Mouse (Mus musculus): ENCODE results near the gene Arhgap15. TPM values are rescaled to one million over a fixed set of nuclear protein-coding genes. Genes with fewer than 3 reads are reported as not detected.

Arhgap15 gene
- polyA plus RNA-seq, 1 experiment = not detected

- Histone ChIP-seq H3K4me1 (ENCODE audit: control insufficient read depth, insufficient read depth, low read length) (peaks cover 6% of the 10 kb centered on the region; the same call in 1 of the 2 replicates), H3K27ac (ENCODE audit: insufficient read depth, low read depth, low read length) (no peak overlapping the region), H3K4me3 (ENCODE audit: insufficient read depth, low read depth, low read length) (no peak overlapping the region)
- 49% methylated on average over 5 of the region's 5 CpGs for WGBS
- TF ChIP-seq CTCF (IDR thresholded peaks at IDR 0.05; ENCODE audit: insufficient read depth, low read depth, low read length) = no peak
- no peak for TF ChIP-seq POLR2A (IDR thresholded peaks at IDR 0.05; ENCODE audit: insufficient read depth, low read depth, low read length)
Measured at GRCm38 (mm10) chr2:44336720-44337354, 588.2 kb downstream of the Arhgap15 start.

- Histone ChIP-seq H3K4me3 (ENCODE audit: insufficient read depth, low read depth, low read length) (no peak overlapping the region), H3K4me1 (ENCODE audit: control insufficient read depth, insufficient read depth, low read length) (0 out of 2 replicates have a peak, but pooled peaks cover 4% of the 10 kb centered on the region), H3K27ac (ENCODE audit: insufficient read depth, low read depth, low read length) (peak overlapping the region; percentile 38; the same call in 1 of the 2 replicates)
- TF ChIP-seq CTCF (IDR thresholded peaks at IDR 0.05; ENCODE audit: insufficient read depth, low read depth, low read length) (no peak), POLR2A (IDR thresholded peaks at IDR 0.05; ENCODE audit: insufficient read depth, low read depth, low read length) (no peak)
- WGBS = 53% methylated on average over 6 of the region's 6 CpGs
Measured at GRCm38 (mm10) chr2:44338467-44338866, 589.8 kb downstream of the Arhgap15 start.

GRCm38 (mm10) chr2:44341091-44341571 is 592.5 kb downstream of the Arhgap15 start:
- Histone ChIP-seq H3K4me3 (ENCODE audit: insufficient read depth, low read depth, low read length) (no peak overlapping the region), H3K27ac (ENCODE audit: insufficient read depth, low read depth, low read length) (no peak overlapping the region), H3K4me1 (ENCODE audit: control insufficient read depth, insufficient read depth, low read length) (0 out of 2 replicates have a peak, but pooled peaks cover 4% of the 10 kb centered on the region)
- no peak for TF ChIP-seq POLR2A (IDR thresholded peaks at IDR 0.05; ENCODE audit: insufficient read depth, low read depth, low read length)
- TF ChIP-seq CTCF (IDR thresholded peaks at IDR 0.05; ENCODE audit: insufficient read depth, low read depth, low read length) = no peak
- WGBS = 39% methylated on average over 10 of the region's 10 CpGs

GRCm38 (mm10) chr2:44344861-44345260 is 596.2 kb downstream of the Arhgap15 start:
- no peak for TF ChIP-seq CTCF (IDR thresholded peaks at IDR 0.05; ENCODE audit: insufficient read depth, low read depth, low read length)
- no peak for TF ChIP-seq POLR2A (IDR thresholded peaks at IDR 0.05; ENCODE audit: insufficient read depth, low read depth, low read length)
- WGBS = 98% methylated on average over 8 of the region's 8 CpGs
- Histone ChIP-seq H3K4me1 (ENCODE audit: control insufficient read depth, insufficient read depth, low read length) (no peaks in the 10 kb centered on the region), H3K27ac (ENCODE audit: insufficient read depth, low read depth, low read length) (no peak overlapping the region), H3K4me3 (ENCODE audit: insufficient read depth, low read depth, low read length) (no peak overlapping the region)

GRCm38 (mm10) chr2:44345325-44345945 is 596.8 kb downstream of the Arhgap15 start:
- Histone ChIP-seq H3K27ac (ENCODE audit: insufficient read depth, low read depth, low read length) (no peak overlapping the region), H3K4me1 (ENCODE audit: control insufficient read depth, insufficient read depth, low read length) (no peaks in the 10 kb centered on the region), H3K4me3 (ENCODE audit: insufficient read depth, low read depth, low read length) (no peak overlapping the region)
- TF ChIP-seq POLR2A (IDR thresholded peaks at IDR 0.05; ENCODE audit: insufficient read depth, low read depth, low read length) = no peak
- no peak for TF ChIP-seq CTCF (IDR thresholded peaks at IDR 0.05; ENCODE audit: insufficient read depth, low read depth, low read length)
- 95% methylated on average over 5 of the region's 5 CpGs for WGBS

- Histone ChIP-seq H3K27ac (ENCODE audit: insufficient read depth, low read depth, low read length) (no peak overlapping the region), H3K4me1 (ENCODE audit: control insufficient read depth, insufficient read depth, low read length) (no peaks in the 10 kb centered on the region), H3K4me3 (ENCODE audit: insufficient read depth, low read depth, low read length) (no peak overlapping the region)
- TF ChIP-seq POLR2A (IDR thresholded peaks at IDR 0.05; ENCODE audit: insufficient read depth, low read depth, low read length) = no peak
- TF ChIP-seq CTCF (IDR thresholded peaks at IDR 0.05; ENCODE audit: insufficient read depth, low read depth, low read length) = no peak
- 92% methylated on average over 4 of the region's 4 CpGs for WGBS
Measured at GRCm38 (mm10) chr2:44346184-44346583, 597.6 kb downstream of the Arhgap15 start.

- H3K4me3 ChIP-seq (ENCODE audit: insufficient read depth, low read depth, low read length) = no peak overlapping the region
- no peaks in the 10 kb centered on the region for H3K4me1 ChIP-seq (ENCODE audit: control insufficient read depth, insufficient read depth, low read length)
- TF ChIP-seq POLR2A (IDR thresholded peaks at IDR 0.05; ENCODE audit: insufficient read depth, low read depth, low read length) (no peak), CTCF (IDR thresholded peaks at IDR 0.05; ENCODE audit: insufficient read depth, low read depth, low read length) (no peak)
- no peak overlapping the region for H3K27ac ChIP-seq (ENCODE audit: insufficient read depth, low read depth, low read length)
- WGBS = 85% methylated on average over 5 of the region's 5 CpGs
Measured at GRCm38 (mm10) chr2:44347781-44348180, 599.2 kb downstream of the Arhgap15 start.

- TF ChIP-seq POLR2A (IDR thresholded peaks at IDR 0.05; ENCODE audit: insufficient read depth, low read depth, low read length) = no peak
- TF ChIP-seq CTCF (IDR thresholded peaks at IDR 0.05; ENCODE audit: insufficient read depth, low read depth, low read length) = no peak
Measured at GRCm38 (mm10) chr2:44349101-44349500, 600.5 kb downstream of the Arhgap15 start.

GRCm38 (mm10) chr2:44352885-44353284 is 604.3 kb downstream of the Arhgap15 start:
- no peaks in the 10 kb centered on the region for H3K4me1 ChIP-seq (ENCODE audit: control insufficient read depth, insufficient read depth, low read length)
- TF ChIP-seq CTCF (IDR thresholded peaks at IDR 0.05; ENCODE audit: insufficient read depth, low read depth, low read length) = no peak
- TF ChIP-seq POLR2A (IDR thresholded peaks at IDR 0.05; ENCODE audit: insufficient read depth, low read depth, low read length) = no peak
- 77% methylated on average over 7 of the region's 7 CpGs for WGBS
- no peak overlapping the region for H3K4me3 ChIP-seq (ENCODE audit: insufficient read depth, low read depth, low read length)
- no peak overlapping the region for H3K27ac ChIP-seq (ENCODE audit: insufficient read depth, low read depth, low read length)

More at GRCm38 (mm10) chr2:44349101-44349500, 600.5 kb downstream of the Arhgap15 start:
- H3K4me1 ChIP-seq (ENCODE audit: control insufficient read depth, insufficient read depth, low read length) = no peaks in the 10 kb centered on the region
- no peak overlapping the region for H3K27ac ChIP-seq (ENCODE audit: insufficient read depth, low read depth, low read length)
- WGBS = 65% methylated on average over 2 of the region's 2 CpGs
- H3K4me3 ChIP-seq (ENCODE audit: insufficient read depth, low read depth, low read length) = no peak overlapping the region
